Comparison of ENCODE assay signal across 14 mouse cellular contexts in the genomic region with DNA sequence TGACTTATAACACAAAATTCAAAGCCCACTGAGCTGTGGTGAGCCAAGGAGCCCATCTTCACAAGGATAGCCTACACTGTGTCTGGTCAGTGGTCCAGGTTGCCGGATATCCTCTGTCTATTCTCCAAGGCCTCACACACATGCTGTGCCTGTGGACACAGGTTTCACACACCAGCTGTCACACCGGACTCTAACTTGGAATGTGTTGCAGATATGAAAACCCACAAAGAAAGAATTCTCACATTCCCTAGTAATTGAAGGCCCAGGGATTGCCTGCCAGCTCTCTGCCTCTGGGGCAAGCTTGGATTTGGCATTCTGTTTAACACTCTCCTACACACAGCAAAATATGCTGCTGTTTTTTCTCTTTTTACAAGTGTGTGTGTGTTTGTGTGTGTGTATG.
DNase-seq lines count a peak whose midpoint lies in the region; ATAC-seq lines count a peak whose summit lies in the region.
"Had no signal": no experiment of that assay in that cellular context is flagged by ENCODE, and none has a peak within 500 bp of the region (broad histone marks: within the 10 kb centered on the region; RNA-seq: fewer than 3 reads in every experiment).

No protein-coding gene starts in this region.

- DNase-seq in heart, adult 11 months = peak; percentile 29
- DNase-seq in heart, postnatal 25 days (ENCODE audit: low spot score) = no peak
- peak; percentile 45 to 60 for DNase-seq in right cerebral cortex, adult 2 months (ENCODE audit: low spot score in 2 of 2)
- DNase-seq in right cerebral cortex, postnatal 25 days = no peak
- DNase-seq in cerebellum, postnatal 14 days = peak; percentile 34 to 54
- no peak for DNase-seq in embryo, embryonic 9.5 days (ENCODE audit: extremely low spot score)
- DNase-seq: gastrocnemius, adult 2 months; heart, adult 2 months; heart, postnatal 14 days; kidney, adult 2 months; kidney, postnatal 4 days had no signal

- intact Hi-C loops in heart, postnatal 25 days (cut with DNase I) = no loop called here

- no peak for ATAC-seq in megakaryocyte progenitor cell, adult 5-6 weeks (replicated peaks; ENCODE audit: poor library complexity)
- ATAC-seq: activated CD4-positive, CD25-positive, alpha-beta regulatory T cell, adult 4 months; hindbrain, embryonic 16.5 days had no signal

Comparison
In these comparisons a context has a peak if more than half of its experiments do, and no peak if none do; other contexts are left out.
1. DNase-seq: peak in heart, adult 11 months (single experiment), right cerebral cortex, adult 2 months (2 of 2) and cerebellum, postnatal 14 days (2 of 2); none in heart, postnatal 25 days (single experiment), right cerebral cortex, postnatal 25 days (single experiment) and embryo, embryonic 9.5 days (single experiment).